Mouse (Mus musculus) ES-Bruce4 (cell line): ENCODE results near the gene Vmn2r101.

Experiments used
- CTCF ChIP-seq: IDR thresholded peaks from one replicate; pipeline ENCODE4 v1.8.1; 2011; ENCODE audit warnings: low read depth, low read length
- POLR2A ChIP-seq: IDR thresholded peaks from one replicate; pipeline ENCODE4 v1.8.1; 2011; ENCODE audit warnings: low read length; ENCODE audit not compliant: insufficient read depth

GRCm38 (mm10) chr17:19660028-19660427 lies 83.0 kb downstream of the Vmn2r101 start, which contains the start of gene Vmn2r102:
- TF ChIP-seq CTCF (no peak), POLR2A (no peak)
